In the genomic region with DNA sequence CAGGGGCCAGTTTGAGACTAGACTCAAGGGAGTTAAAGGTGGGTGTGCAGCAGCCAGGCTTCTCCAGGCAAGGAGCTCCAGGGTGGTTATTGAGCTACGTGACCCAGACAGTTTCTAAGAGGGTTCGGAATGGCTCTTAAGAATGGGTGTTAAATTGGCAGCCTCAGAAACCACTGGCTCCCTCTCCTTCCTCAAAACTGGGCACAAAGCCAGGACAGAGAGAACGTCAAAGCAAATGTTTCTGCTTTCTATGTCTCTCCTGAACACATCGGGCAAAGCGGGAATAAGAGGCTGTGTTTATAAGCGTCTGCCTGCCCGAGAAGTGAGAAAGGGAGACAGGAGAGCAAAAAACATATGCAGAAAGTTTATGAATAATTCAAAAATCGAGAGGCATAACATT, we compare ENCODE assay signal across 11 mouse cellular contexts. TPM values are rescaled to one million over a fixed set of nuclear protein-coding genes. Genes with fewer than 3 reads are reported as not detected.
A peak's percentile ranks its signal among the peaks of the same experiment; 100 is the strongest.
DNase-seq lines count a peak whose midpoint lies in the region; ATAC-seq and TF ChIP-seq lines count a peak whose summit lies in the region.
"Had no signal": no experiment of that assay in that cellular context is flagged by ENCODE, and none has a peak within 500 bp of the region (broad histone marks: within the 10 kb centered on the region; RNA-seq: fewer than 3 reads in every experiment).

No protein-coding gene starts in this region.

- no peaks in the 10 kb centered on the region for H3K36me3 ChIP-seq in heart, embryonic 10.5 days
- no peaks in the 10 kb centered on the region for H3K36me3 ChIP-seq in MEL (ENCODE audit: control insufficient read depth in 1 of 2, insufficient read depth in 2 of 2, low read length in 2 of 2)
- peaks cover 3% of the 10 kb centered on the region; the same call in 1 of the 2 replicates for H3K36me3 ChIP-seq in limb, embryonic 15.5 days

- H3K4me2 ChIP-seq in limb, embryonic 15.5 days: peak overlapping the region; percentile 45

- no peaks in the 10 kb centered on the region for H3K9me3 ChIP-seq in heart, embryonic 10.5 days
- H3K9me3 ChIP-seq in MEL (replicated peaks; ENCODE audit: insufficient read depth, low read length): no peaks in the 10 kb centered on the region
- no peaks in the 10 kb centered on the region for H3K9me3 ChIP-seq in limb, embryonic 15.5 days

- DNase-seq in heart, adult 11 months: peak; percentile 91
- DNase-seq in heart, embryonic 10.5 days (ENCODE audit: low spot score): no peak
- DNase-seq in MEL (ENCODE audit: low read depth, low spot score): peak; percentile 53
- DNase-seq in thymus, postnatal 36 days: no peak
- no peak for DNase-seq in testis, postnatal 14 days (ENCODE audit: low spot score)
- DNase-seq: gastrocnemius, postnatal 36 days had no signal

- H3K4me3 ChIP-seq in heart, embryonic 10.5 days: no peak overlapping the region
- H3K4me3 ChIP-seq in MEL (ENCODE audit: control insufficient read depth in 1 of 2, insufficient read depth in 1 of 2, low read depth in 2 of 2, low read length in 2 of 2): no peak overlapping the region
- peak overlapping the region; percentile 49 for H3K4me3 ChIP-seq in limb, embryonic 15.5 days

- H3K79me2 ChIP-seq in MEL (ENCODE audit: control insufficient read depth, insufficient read depth, low read length, poor library complexity): no peaks in the 10 kb centered on the region

- WGBS in heart, embryonic 10.5 days: 69% methylated on average over 8 of the region's 8 CpGs
- WGBS in limb, embryonic 15.5 days: 13% methylated on average over 8 of the region's 8 CpGs

- H3K4me1 ChIP-seq in heart, embryonic 10.5 days: peaks cover 16% of the 10 kb centered on the region
- no peaks in the 10 kb centered on the region for H3K4me1 ChIP-seq in MEL (ENCODE audit: control insufficient read depth in 1 of 2, insufficient read depth in 2 of 2, low read length in 2 of 2)
- peaks cover 21% of the 10 kb centered on the region for H3K4me1 ChIP-seq in limb, embryonic 15.5 days

- peak; percentile 44 for ATAC-seq in granulocyte monocyte progenitor cell, adult 5-6 weeks (replicated peaks; ENCODE audit: poor library complexity, severe bottlenecking)
- peak; percentile 36; the same call in 1 of the 2 replicates for ATAC-seq in limb, embryonic 15.5 days (ENCODE audit: insufficient number of reproducible peaks, low FRiP score, low TSS enrichment, low read depth)
- ATAC-seq in inflammation-experienced regulatory T-cells, adult 6 months: no peak

- no peak for TF ChIP-seq CTCF in MEL (IDR thresholded peaks at IDR 0.05 in 2 of 3, conservative IDR thresholded peaks at IDR 0.05 in 1 of 3; ENCODE audit: control insufficient read depth in 1 of 3, insufficient read depth in 1 of 3, low read depth in 2 of 3, low read length in 3 of 3, poor library complexity in 1 of 3, severe bottlenecking in 1 of 3)

- no peak overlapping the region for H3K27ac ChIP-seq in heart, embryonic 10.5 days
- H3K27ac ChIP-seq in MEL (ENCODE audit: control insufficient read depth, low read depth, low read length): no peak overlapping the region
- peak overlapping the region; percentile 71 for H3K27ac ChIP-seq in limb, embryonic 15.5 days
- H3K27ac ChIP-seq: liver, embryonic 14.5 days had no signal

- H3K27me3 ChIP-seq in heart, embryonic 10.5 days (ENCODE audit: insufficient read depth, poor library complexity, severe bottlenecking): no peaks in the 10 kb centered on the region
- peaks cover 0 to 8% of the 10 kb centered on the region in 2 experiments; a peak in 3 of 4 replicates for H3K27me3 ChIP-seq in MEL (ENCODE audit: control insufficient read depth in 1 of 2, insufficient read depth in 2 of 2, low read length in 2 of 2)
- H3K27me3 ChIP-seq in limb, embryonic 15.5 days: no peaks in the 10 kb centered on the region

- no peak for TF ChIP-seq POLR2A in MEL (IDR thresholded peaks at IDR 0.05; ENCODE audit: control insufficient read depth in 1 of 2, insufficient read depth in 1 of 2, low read depth in 1 of 2, low read length in 2 of 2, poor library complexity in 1 of 2)

- no peak for TF ChIP-seq EP300 in MEL (IDR thresholded peaks at IDR 0.05; ENCODE audit: low read depth in 1 of 2, low read length in 2 of 2)

- H3K9ac ChIP-seq in MEL (ENCODE audit: control insufficient read depth, low read depth, low read length, poor library complexity, severe bottlenecking): no peak overlapping the region
- 0 out of 2 replicates have a peak overlapping the region, but pooled peaks have one; percentile 18 for H3K9ac ChIP-seq in limb, embryonic 15.5 days
- H3K9ac ChIP-seq: liver, embryonic 14.5 days had no signal

- TF ChIP-seq RAD21 in MEL (IDR thresholded peaks at IDR 0.05; ENCODE audit: low read depth, low read length): no peak

TF ChIP-seq in MEL, 35 proteins besides CTCF, POLR2A, EP300 and RAD21 (continues in another document):
- TF ChIP-seq SIN3A (IDR thresholded peaks at IDR 0.05; ENCODE audit: low read length) (no peak), POLR2AphosphoS5 (IDR thresholded peaks at IDR 0.05; ENCODE audit: borderline replicate concordance, low read depth, low read length) (no peak), POLR2AphosphoS2 (IDR thresholded peaks at IDR 0.05; ENCODE audit: low read length) (no peak), MEF2A (IDR thresholded peaks at IDR 0.05; ENCODE audit: extremely low read depth, insufficient replicate concordance, low read depth, low read length, poor library complexity, severe bottlenecking) (no peak), RCOR1 (IDR thresholded peaks at IDR 0.05; ENCODE audit: low read depth, low read length) (no peak), CHD1 (IDR thresholded peaks at IDR 0.05; ENCODE audit: low read depth, low read length) (no peak), MAFK (IDR thresholded peaks at IDR 0.05; ENCODE audit: borderline replicate concordance, low read depth, low read length) (no peak), HCFC1 (IDR thresholded peaks at IDR 0.05; ENCODE audit: low read depth, low read length) (no peak), MYB (IDR thresholded peaks at IDR 0.05; ENCODE audit: low read depth, low read length) (no peak), KAT2A (conservative IDR thresholded peaks at IDR 0.05; ENCODE audit: low read depth, low read length) (no peak)

RNA-seq across cellular contexts. Expression of a gene that starts 1.0 kb away (rescaled TPM):
- polyA plus RNA-seq in heart, embryonic 10.5 days (2016; fragmentation: Nextera tagmentation; extraction: Ambion mirVana): 10.7 and 12.2 TPM in 2 replicates
- total RNA-seq in MEL (2012; rRNA removed): not detected in 2 replicates
- not detected for polyA plus RNA-seq in MEL (2012; ENCODE audit: insufficient read depth in 1 of 2, insufficient read length in 2 of 2, low read depth in 1 of 2, low replicate concordance in 2 of 2, missing spikeins in 1 of 2)
- not detected in 2 replicates for total RNA-seq in granulocyte monocyte progenitor cell, adult 5-6 weeks (2014; fragmentation: Nextera tagmentation)
- not detected in 2 replicates for total RNA-seq in granulocyte monocyte progenitor cell, adult 5-6 weeks (2017)
- 350 and 381 TPM in 2 replicates for polyA plus RNA-seq in limb, embryonic 15.5 days (2015; fragmentation: Nextera tagmentation; extraction: Ambion mirVana)
- polyA plus RNA-seq in inflammation-experienced regulatory T-cells, adult 6 months (2017; shearing (Covaris generic)): not detected
- total RNA-seq: neutrophil, adult 5-6 weeks had no signal

RNA-seq across cellular contexts. Expression of a gene that starts 17.1 kb away (rescaled TPM):
- 12.8 and 15.8 TPM in 2 replicates for polyA plus RNA-seq in heart, embryonic 10.5 days (2016; fragmentation: Nextera tagmentation; extraction: Ambion mirVana)
- 0.13 and 0.50 TPM in 2 replicates for total RNA-seq in MEL (2012; rRNA removed)
- under 1 TPM in 1 of 2 experiments, not detected in 1; 0.60 TPM for polyA plus RNA-seq in MEL (2012; ENCODE audit: insufficient read depth in 1 of 2, insufficient read length in 2 of 2, low read depth in 1 of 2, low replicate concordance in 2 of 2, missing spikeins in 1 of 2)
- 0.64 TPM in 1 of 2 replicates, not detected in the other for total RNA-seq in granulocyte monocyte progenitor cell, adult 5-6 weeks (2014; fragmentation: Nextera tagmentation)
- 1.2 and 1.6 TPM in 2 replicates for total RNA-seq in granulocyte monocyte progenitor cell, adult 5-6 weeks (2017)
- polyA plus RNA-seq in limb, embryonic 15.5 days (2015; fragmentation: Nextera tagmentation; extraction: Ambion mirVana): 2.9 and 3.9 TPM in 2 replicates
- polyA plus RNA-seq in inflammation-experienced regulatory T-cells, adult 6 months (2017; shearing (Covaris generic)): 1 to 10 TPM in 2 of 3 experiments, not detected in 1; 1.5 to 2.3 TPM

RNA-seq across cellular contexts. Expression of a gene that starts 39.3 kb away (rescaled TPM):
- polyA plus RNA-seq in heart, embryonic 10.5 days (2016; fragmentation: Nextera tagmentation; extraction: Ambion mirVana): not detected in 2 replicates
- total RNA-seq in MEL (2012; rRNA removed): not detected in 2 replicates
- polyA plus RNA-seq in MEL (2012; ENCODE audit: insufficient read depth in 1 of 2, insufficient read length in 2 of 2, low read depth in 1 of 2, low replicate concordance in 2 of 2, missing spikeins in 1 of 2): not detected
- not detected in 2 replicates for total RNA-seq in granulocyte monocyte progenitor cell, adult 5-6 weeks (2014; fragmentation: Nextera tagmentation)
- 0.21 and 1.8 TPM in 2 replicates for total RNA-seq in granulocyte monocyte progenitor cell, adult 5-6 weeks (2017)
- 0.56 and 0.62 TPM in 2 replicates for polyA plus RNA-seq in limb, embryonic 15.5 days (2015; fragmentation: Nextera tagmentation; extraction: Ambion mirVana)
- under 1 TPM in 1 of 3 experiments, not detected in 2; 0.82 TPM for polyA plus RNA-seq in inflammation-experienced regulatory T-cells, adult 6 months (2017; shearing (Covaris generic))

RNA-seq across cellular contexts. Expression of a gene that starts 46.6 kb away (rescaled TPM):
- polyA plus RNA-seq in heart, embryonic 10.5 days (2016; fragmentation: Nextera tagmentation; extraction: Ambion mirVana): 111 and 120 TPM in 2 replicates
- 43.5 and 58.0 TPM in 2 replicates for total RNA-seq in MEL (2012; rRNA removed)
- 100 to 1,000 TPM; 294 to 411 TPM for polyA plus RNA-seq in MEL (2012; ENCODE audit: insufficient read depth in 1 of 2, insufficient read length in 2 of 2, low read depth in 1 of 2, low replicate concordance in 2 of 2, missing spikeins in 1 of 2)
- 139 and 168 TPM in 2 replicates for total RNA-seq in granulocyte monocyte progenitor cell, adult 5-6 weeks (2014; fragmentation: Nextera tagmentation)
- 53.9 and 58.5 TPM in 2 replicates for total RNA-seq in granulocyte monocyte progenitor cell, adult 5-6 weeks (2017)
- polyA plus RNA-seq in limb, embryonic 15.5 days (2015; fragmentation: Nextera tagmentation; extraction: Ambion mirVana): 90.4 and 90.9 TPM in 2 replicates
- polyA plus RNA-seq in inflammation-experienced regulatory T-cells, adult 6 months (2017; shearing (Covaris generic)): 10 to 100 TPM; 48.1 to 74.9 (median 72.6) TPM

RNA-seq across cellular contexts. Expression of a gene that starts 47.2 kb away (rescaled TPM):
- polyA plus RNA-seq in heart, embryonic 10.5 days (2016; fragmentation: Nextera tagmentation; extraction: Ambion mirVana): 2.4 and 2.7 TPM in 2 replicates
- 0.26 and 0.27 TPM in 2 replicates for total RNA-seq in MEL (2012; rRNA removed)
- polyA plus RNA-seq in MEL (2012; ENCODE audit: insufficient read depth in 1 of 2, insufficient read length in 2 of 2, low read depth in 1 of 2, low replicate concordance in 2 of 2, missing spikeins in 1 of 2): 1 to 10 TPM in 1 of 2 experiments, not detected in 1; 1.2 TPM
- total RNA-seq in granulocyte monocyte progenitor cell, adult 5-6 weeks (2014; fragmentation: Nextera tagmentation): 3.3 and 3.9 TPM in 2 replicates
- total RNA-seq in granulocyte monocyte progenitor cell, adult 5-6 weeks (2017): 1.1 and 2.8 TPM in 2 replicates
- 1.1 and 1.4 TPM in 2 replicates for polyA plus RNA-seq in limb, embryonic 15.5 days (2015; fragmentation: Nextera tagmentation; extraction: Ambion mirVana)
- polyA plus RNA-seq in inflammation-experienced regulatory T-cells, adult 6 months (2017; shearing (Covaris generic)): 1 to 10 TPM in 1 of 3 experiments, under 1 TPM in 2; 0.44 to 2.3 (median 0.62) TPM

Comparison
In these comparisons a context has a peak if more than half of its experiments do, and no peak if none do; other contexts are left out.
1. DNase-seq: peak in heart, adult 11 months (single experiment) and MEL (single experiment); none in heart, embryonic 10.5 days (single experiment), thymus, postnatal 36 days (0 of 2) and testis, postnatal 14 days (single experiment).
2. RNA of a gene that starts 1.0 kb away (polyA plus RNA-seq): 350 to 381 TPM in limb, embryonic 15.5 days; 10.7 to 12.2 TPM in heart, embryonic 10.5 days, not detected in MEL and not detected in inflammation-experienced regulatory T-cells, adult 6 months; every median in the first group is over 10 times any median in the second.